Mouse (Mus musculus) liver, embryonic 14.5 days (tissue): ENCODE measurements around the gene Zfp872. TPM values are rescaled to one million over a fixed set of nuclear protein-coding genes. Genes with fewer than 3 reads are reported as not detected.

Experiments used
- ATAC-seq: fragments of 200-750 bp; cut with Nextera tagmentation; 2 replicates; pipeline ENCODE4 v1.8.0; 2017; ENCODE audit warnings: moderate number of reproducible peaks, mild to moderate bottlenecking, moderate library complexity; ENCODE audit not compliant: insufficient read depth
- DNase-seq, 3 experiments: peaks; one replicate each; pipeline ENCODE4 v3.0.0-alpha.2; 2012 to 2013; ENCODE audit warnings: low read depth in 3 of 3, low spot score in 3 of 3
- H3K27ac ChIP-seq: fragments of 300-500 bp; sonication (generic); 2 replicates; pipeline ENCODE4 v1.5.1; 2014; ENCODE audit warnings: moderate library complexity, mild to moderate bottlenecking, control low read depth, inconsistent platforms
- H3K27me3 ChIP-seq: fragments of 300-500 bp; sonication (generic); 2 replicates; pipeline ENCODE4 v1.6.1; 2014; ENCODE audit warnings: mild to moderate bottlenecking, low read length, moderate library complexity; ENCODE audit not compliant: control insufficient read depth, insufficient read depth
- H3K36me3 ChIP-seq: fragments of 300-500 bp; sonication (generic); replicated peaks from 2 replicates; pipeline ENCODE4 v1.6.1; 2014; ENCODE audit warnings: low read depth; ENCODE audit not compliant: control insufficient read depth, insufficient read depth
- H3K4me1 ChIP-seq, 2 experiments: fragments of 200-500 bp in 1 of 2; fragments of 300-500 bp in 1 of 2; sonication (generic) in 1 of 2; replicated peaks; 2 replicates each; pipeline ENCODE4 v1.6.1; 2012 to 2014; ENCODE audit warnings: antibody characterized with exemption in 1 of 2, inconsistent platforms in 1 of 2, low read length in 1 of 2; ENCODE audit not compliant: control insufficient read depth in 2 of 2, insufficient read depth in 2 of 2
- H3K4me2 ChIP-seq: fragments of 300-500 bp; sonication (generic); 2 replicates; pipeline ENCODE4 v1.6.1; 2014; ENCODE audit warnings: low read depth, mild to moderate bottlenecking, control low read depth, moderate library complexity
- H3K4me3 ChIP-seq, 2 experiments: fragments of 200-500 bp in 1 of 2; fragments of 300-500 bp in 1 of 2; sonication (generic) in 1 of 2; 2 replicates each; pipeline ENCODE4 v1.5.1; 2012 to 2014; ENCODE audit warnings: low read depth in 2 of 2, low read length in 2 of 2, mild to moderate bottlenecking in 2 of 2, control low read depth in 1 of 2, inconsistent platforms in 1 of 2, moderate library complexity in 1 of 2; ENCODE audit not compliant: insufficient read depth in 1 of 2
- H3K9ac ChIP-seq: fragments of 300-500 bp; sonication (generic); replicated peaks from 2 replicates; pipeline ENCODE4 v1.6.1; 2014; ENCODE audit warnings: mild to moderate bottlenecking, control low read depth, moderate library complexity
- H3K9me3 ChIP-seq: fragments of 300-500 bp; sonication (generic); 2 replicates; pipeline ENCODE4 v1.6.1; 2016; ENCODE audit warnings: low read length, mixed read lengths; ENCODE audit not compliant: control insufficient read depth
- CTCF ChIP-seq: IDR thresholded peaks from 2 replicates; pipeline ENCODE4 v1.5.1; 2016; ENCODE audit warnings: antibody characterized with exemption, low read depth, control low read depth
- EP300 ChIP-seq: IDR thresholded peaks from 2 replicates; pipeline ENCODE4 v1.6.1; 2016; ENCODE audit warnings: antibody characterized with exemption, low read depth
- WGBS: fragments of 180-500 bp; shearing (Covaris S2); extraction: QIAGEN DNeasy Blood & Tissue Kit; methylation state at CpG from one replicate; pipeline ENCODE4 v1.1.7; 2014; ENCODE audit not compliant: insufficient replicate concordance; 5-methylcytosine and 5-hydroxymethylcytosine counted together
- polyA plus RNA-seq, 2 experiments: library from polyadenylated mRNA; depleted of rRNA in 1 of 2; stranded (reverse) in 1 of 2; unstranded in 1 of 2; fragments of >200 nt; fragmentation: Nextera tagmentation in 1 of 2; extraction: Ambion mirVana in 1 of 2; gene quantifications; 2 replicates each; pipeline versions ENCODE4 v1.2.1 to v1.2.3; 2012 to 2014

Zfp872 gene
- polyA plus RNA-seq, 2 experiments: not detected

DNA sequence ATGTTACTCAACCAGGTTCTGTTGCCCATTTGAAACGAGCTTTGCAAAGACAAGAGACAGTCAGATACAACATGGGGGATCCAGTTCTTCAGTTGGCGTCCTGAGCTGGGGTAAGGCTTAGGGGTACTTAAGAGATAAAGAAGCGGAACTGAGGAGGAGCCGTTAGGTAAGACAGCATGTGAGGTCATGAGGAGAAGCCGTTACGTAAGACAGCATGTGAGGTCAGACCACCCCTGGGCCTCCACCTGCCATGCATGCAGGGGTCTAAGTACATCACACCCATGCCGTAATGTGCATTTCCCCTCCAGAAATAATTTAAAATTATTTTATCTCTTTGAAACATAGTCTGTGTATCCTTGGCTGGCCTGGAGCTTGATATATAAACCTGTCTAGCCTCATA lies 25.0 kb upstream of the Zfp872 start:
- no peaks in the 10 kb centered on the region for H3K4me1 ChIP-seq
- 71% methylated on average over 7 of the region's 7 CpGs for WGBS
- no peak for DNase-seq
- no peak overlapping the region for H3K9ac ChIP-seq
- H3K4me2 ChIP-seq: no peak overlapping the region
- no peak overlapping the region for H3K27ac ChIP-seq
- ATAC-seq: no peak
- no peaks in the 10 kb centered on the region; the same call in 1 of the 2 replicates for H3K27me3 ChIP-seq
- TF ChIP-seq CTCF: no peak
- TF ChIP-seq EP300: no peak
- no peaks in the 10 kb centered on the region for H3K36me3 ChIP-seq
- no peaks in the 10 kb centered on the region; the same call in 1 of the 2 replicates for H3K9me3 ChIP-seq
- H3K4me3 ChIP-seq: no peak overlapping the region

DNA sequence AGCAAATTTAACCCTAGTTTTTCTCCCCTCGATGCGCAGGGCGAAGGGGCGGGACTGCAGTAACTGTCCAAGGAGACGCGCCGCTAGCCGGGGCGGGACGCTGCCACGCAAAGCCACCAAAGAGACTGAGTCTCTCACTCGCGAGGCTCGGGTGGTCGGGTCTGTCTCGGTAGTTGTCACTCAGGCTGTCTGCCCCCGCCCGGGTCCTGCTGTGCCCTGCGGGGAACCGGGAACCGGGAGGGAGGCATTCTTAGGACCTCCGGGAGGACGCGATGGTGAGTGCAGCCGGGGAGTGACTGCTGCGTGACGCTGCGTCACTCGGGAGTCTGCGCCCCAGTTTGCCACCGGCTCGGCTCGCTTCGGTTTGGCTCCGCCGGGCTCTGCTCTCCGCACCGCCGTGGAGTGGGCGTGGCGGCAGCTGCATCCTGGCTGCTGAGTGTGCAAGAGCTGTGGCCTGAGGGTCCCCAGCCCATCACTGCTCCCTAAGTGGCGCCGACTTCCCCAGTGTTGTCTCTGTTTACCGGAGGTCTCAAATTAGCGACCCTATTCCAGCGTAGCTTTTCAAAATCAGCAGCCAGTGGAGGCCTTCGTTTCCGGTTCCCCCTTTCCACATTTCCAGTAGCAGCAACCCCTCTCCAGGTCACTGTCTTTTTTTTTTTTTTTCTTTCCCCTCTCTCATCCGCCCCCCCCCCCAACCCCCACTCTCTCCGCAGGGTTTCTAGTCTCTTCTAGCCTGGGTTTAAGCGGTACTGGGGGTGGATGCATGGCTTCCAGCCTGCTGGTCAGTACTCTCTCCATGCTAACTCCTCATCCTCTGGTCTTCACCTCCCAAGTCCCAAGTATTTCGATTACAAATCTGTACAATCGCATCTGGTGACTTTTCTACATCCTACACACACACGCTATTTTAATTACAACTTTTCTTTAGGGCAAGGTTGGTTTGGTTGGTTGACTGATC lies 22.9 kb upstream of the Zfp872 start:
- ATAC-seq: peak; percentile 47; the same call in 1 of the 2 replicates
- H3K4me3 ChIP-seq: peak overlapping the region; percentile 26 to 43
- H3K9ac ChIP-seq: no peak overlapping the region
- H3K27ac ChIP-seq: no peak overlapping the region
- no peaks in the 10 kb centered on the region; the same call in 1 of the 2 replicates for H3K27me3 ChIP-seq
- H3K36me3 ChIP-seq: no peaks in the 10 kb centered on the region
- DNase-seq: no peak
- H3K4me1 ChIP-seq: no peaks in the 10 kb centered on the region
- WGBS: 2% methylated on average over 53 of the region's 54 CpGs
- TF ChIP-seq CTCF: no peak
- TF ChIP-seq EP300: no peak
- H3K4me2 ChIP-seq: peak overlapping the region; percentile 67
- H3K9me3 ChIP-seq: no peaks in the 10 kb centered on the region; the same call in 1 of the 2 replicates

GRCm38 (mm10) chr9:22165964-22166363 lies 21.9 kb upstream of the Zfp872 start:
- no peak for ATAC-seq
- no peak for TF ChIP-seq CTCF
- 38% methylated on average over 6 of the region's 6 CpGs for WGBS

GRCm38 (mm10) chr9:22166686-22167085 lies 21.2 kb upstream of the Zfp872 start:
- H3K27me3 ChIP-seq: no peaks in the 10 kb centered on the region; the same call in 1 of the 2 replicates
- no peak overlapping the region for H3K9ac ChIP-seq
- no peak for ATAC-seq
- no peak overlapping the region for H3K4me2 ChIP-seq
- DNase-seq: no peak
- H3K27ac ChIP-seq: no peak overlapping the region
- H3K4me1 ChIP-seq: no peaks in the 10 kb centered on the region
- WGBS: 74% methylated on average over 10 of the region's 10 CpGs
- TF ChIP-seq CTCF (peak; percentile 29; the same call in 1 of the 2 replicates), EP300 (no peak)
- H3K9me3 ChIP-seq: no peaks in the 10 kb centered on the region; the same call in 1 of the 2 replicates
- no peaks in the 10 kb centered on the region for H3K36me3 ChIP-seq
- H3K4me3 ChIP-seq: no peak overlapping the region

More at GRCm38 (mm10) chr9:22165964-22166363, 21.9 kb upstream of the Zfp872 start:
- Histone ChIP-seq H3K4me2 (no peak overlapping the region), H3K9ac (no peak overlapping the region), H3K27me3 (no peaks in the 10 kb centered on the region; the same call in 1 of the 2 replicates), H3K4me1 (no peaks in the 10 kb centered on the region), H3K36me3 (no peaks in the 10 kb centered on the region), H3K27ac (no peak overlapping the region), H3K4me3 (no peak overlapping the region), H3K9me3 (no peaks in the 10 kb centered on the region; the same call in 1 of the 2 replicates)
- no peak for DNase-seq

GRCm38 (mm10) chr9:22167751-22168150 lies 20.1 kb upstream of the Zfp872 start:
- 83% methylated on average over 4 of the region's 4 CpGs for WGBS
- no peak overlapping the region for H3K9ac ChIP-seq
- no peak for TF ChIP-seq CTCF
- no peak for TF ChIP-seq EP300
- H3K27me3 ChIP-seq: no peaks in the 10 kb centered on the region; the same call in 1 of the 2 replicates
- ATAC-seq (no peak), DNase-seq (no peak)
- no peaks in the 10 kb centered on the region for H3K4me1 ChIP-seq
- no peak overlapping the region for H3K27ac ChIP-seq
- H3K9me3 ChIP-seq: no peaks in the 10 kb centered on the region; the same call in 1 of the 2 replicates
- H3K36me3 ChIP-seq: no peaks in the 10 kb centered on the region
- H3K4me3 ChIP-seq: no peak overlapping the region
- no peak overlapping the region for H3K4me2 ChIP-seq
